Mouse (Mus musculus): ENCODE measurements around the gene Ap2b1. TPM values are rescaled to one million over a fixed set of nuclear protein-coding genes. Genes with fewer than 3 reads are reported as not detected.
A peak's percentile ranks its signal among the peaks of the same experiment; 100 is the strongest.

Ap2b1 gene
- total RNA-seq, 2 experiments from 2014 or later = 20.8 to 52.7 TPM

- ATAC-seq (replicated peaks; ENCODE audit: low FRiP score, poor library complexity, severe bottlenecking) = no peak
Measured at GRCm38 (mm10) chr11:83383532-83383887, 84.7 kb downstream of the Ap2b1 start.

- no peak for ATAC-seq (replicated peaks; ENCODE audit: low FRiP score, poor library complexity, severe bottlenecking)
Measured at GRCm38 (mm10) chr11:83393062-83393461, 94.2 kb downstream of the Ap2b1 start.

- ATAC-seq (replicated peaks; ENCODE audit: low FRiP score, poor library complexity, severe bottlenecking) = no peak
Measured at GRCm38 (mm10) chr11:83394802-83395439, 96.1 kb downstream of the Ap2b1 start.

GRCm38 (mm10) chr11:83397626-83398025 is 98.8 kb downstream of the Ap2b1 start:
- no peak for ATAC-seq (replicated peaks; ENCODE audit: low FRiP score, poor library complexity, severe bottlenecking)

GRCm38 (mm10) chr11:83398724-83399123 is 99.9 kb downstream of the Ap2b1 start:
- ATAC-seq (replicated peaks; ENCODE audit: low FRiP score, poor library complexity, severe bottlenecking) = no peak

- ATAC-seq (replicated peaks; ENCODE audit: low FRiP score, poor library complexity, severe bottlenecking) = no peak
Measured at GRCm38 (mm10) chr11:83403787-83404186, 105.0 kb downstream of the Ap2b1 start.

- no peak for ATAC-seq (replicated peaks; ENCODE audit: low FRiP score, poor library complexity, severe bottlenecking)
Measured at GRCm38 (mm10) chr11:83406391-83406790, 107.6 kb downstream of the Ap2b1 start.

- ATAC-seq (replicated peaks; ENCODE audit: low FRiP score, poor library complexity, severe bottlenecking) = no peak
Measured at GRCm38 (mm10) chr11:83408242-83408641, 109.4 kb downstream of the Ap2b1 start.

- ATAC-seq (replicated peaks; ENCODE audit: low FRiP score, poor library complexity, severe bottlenecking) = no peak
Measured at GRCm38 (mm10) chr11:83409087-83409754, 110.4 kb downstream of the Ap2b1 start, which contains the start of gene Rasl10b. Gene Rasl10b, plus strand, starts transcription at chr11:83409137.

- no peak for ATAC-seq (replicated peaks; ENCODE audit: low FRiP score, poor library complexity, severe bottlenecking)
Measured at GRCm38 (mm10) chr11:83409792-83410291, 111.0 kb downstream of the Ap2b1 start.

GRCm38 (mm10) chr11:83410510-83410909 is 111.7 kb downstream of the Ap2b1 start:
- ATAC-seq (replicated peaks; ENCODE audit: low FRiP score, poor library complexity, severe bottlenecking) = no peak

- no peak for ATAC-seq (replicated peaks; ENCODE audit: low FRiP score, poor library complexity, severe bottlenecking)
Measured at GRCm38 (mm10) chr11:83417080-83417479, 118.3 kb downstream of the Ap2b1 start.

- no peak for ATAC-seq (replicated peaks; ENCODE audit: low FRiP score, poor library complexity, severe bottlenecking)
Measured at GRCm38 (mm10) chr11:83417708-83418107, 118.9 kb downstream of the Ap2b1 start.

GRCm38 (mm10) chr11:83418566-83418965 is 119.7 kb downstream of the Ap2b1 start:
- no peak; the same call in 1 of the 2 replicates for ATAC-seq (replicated peaks; ENCODE audit: low FRiP score, poor library complexity, severe bottlenecking)

- 0 out of 2 replicates have a peak, but pooled peaks have one; percentile 29 for ATAC-seq (replicated peaks; ENCODE audit: low FRiP score, poor library complexity, severe bottlenecking)
Measured at GRCm38 (mm10) chr11:83420338-83420737, 121.5 kb downstream of the Ap2b1 start.

GRCm38 (mm10) chr11:83421305-83421704 is 122.5 kb downstream of the Ap2b1 start:
- ATAC-seq (replicated peaks; ENCODE audit: low FRiP score, poor library complexity, severe bottlenecking) = no peak

- ATAC-seq (replicated peaks; ENCODE audit: low FRiP score, poor library complexity, severe bottlenecking) = peak; percentile 66
Measured at GRCm38 (mm10) chr11:83424681-83425080, 125.9 kb downstream of the Ap2b1 start.

GRCm38 (mm10) chr11:83426964-83427363 is 128.1 kb downstream of the Ap2b1 start:
- ATAC-seq (replicated peaks; ENCODE audit: low FRiP score, poor library complexity, severe bottlenecking) = no peak

GRCm38 (mm10) chr11:83429355-83429754 is 130.5 kb downstream of the Ap2b1 start, which contains the start of gene Gas2l2:
Gene Gas2l2, minus strand, starts transcription at chr11:83429455.
- ATAC-seq (replicated peaks; ENCODE audit: low FRiP score, poor library complexity, severe bottlenecking) = no peak

- ATAC-seq (replicated peaks; ENCODE audit: low FRiP score, poor library complexity, severe bottlenecking) = no peak
Measured at GRCm38 (mm10) chr11:83432533-83432932, 133.7 kb downstream of the Ap2b1 start.

GRCm38 (mm10) chr11:83437377-83437776 is 138.6 kb downstream of the Ap2b1 start, which contains the start of gene 1700020L24Rik:
Gene 1700020L24Rik, plus strand, starts transcription at chr11:83437677.
- no peak for ATAC-seq (replicated peaks; ENCODE audit: low FRiP score, poor library complexity, severe bottlenecking)
